8 mouse cellular contexts compared by ENCODE assay signal in genomic region chr2:104494801-104495185, GRCm38 (mm10). TPM values are rescaled to one million over a fixed set of nuclear protein-coding genes. Genes with fewer than 3 reads are reported as not detected.
A peak's percentile ranks its signal among the peaks of the same experiment; 100 is the strongest.
DNase-seq lines count a peak whose midpoint lies in the region; ATAC-seq and TF ChIP-seq lines count a peak whose summit lies in the region.

No protein-coding gene starts in this region.

- H3K4me1 ChIP-seq in hindbrain, embryonic 15.5 days (replicated peaks) = peaks cover 22% of the 10 kb centered on the region
- H3K4me1 ChIP-seq in lung, postnatal 0 days (ENCODE audit: insufficient read depth, low read depth, low read length) = peaks cover 13% of the 10 kb centered on the region; the same call in 1 of the 2 replicates

- H3K9me3 ChIP-seq in hindbrain, embryonic 15.5 days = no peaks in the 10 kb centered on the region
- no peaks in the 10 kb centered on the region for H3K9me3 ChIP-seq in lung, postnatal 0 days (ENCODE audit: low read length)

- WGBS in hindbrain, embryonic 15.5 days = 7% methylated on average over 9 of the region's 9 CpGs
- 6% methylated on average over 9 of the region's 9 CpGs for WGBS in lung, postnatal 0 days

- TF ChIP-seq EP300 in lung, postnatal 0 days (IDR thresholded peaks at IDR 0.05) = peak; percentile 19; the same call in 1 of the 2 replicates

- ATAC-seq in hindbrain, embryonic 15.5 days (ENCODE audit: low FRiP score, low read depth) = no peak
- no peak for ATAC-seq in lung, postnatal 0 days
- no peak for ATAC-seq in CD4-positive, CD25-positive, alpha-beta regulatory T cell, adult 4 months

- H3K27me3 ChIP-seq in hindbrain, embryonic 15.5 days = no peaks in the 10 kb centered on the region
- H3K27me3 ChIP-seq in lung, postnatal 0 days (replicated peaks; ENCODE audit: insufficient read depth, low read length) = no peaks in the 10 kb centered on the region

- H3K4me3 ChIP-seq in hindbrain, embryonic 15.5 days = peak overlapping the region; percentile 77
- peak overlapping the region; percentile 99 for H3K4me3 ChIP-seq in lung, postnatal 0 days (ENCODE audit: low read depth, low read length)

- no peak for TF ChIP-seq CTCF in lung, postnatal 0 days (IDR thresholded peaks at IDR 0.05)

- peak overlapping the region; percentile 64 for H3K4me2 ChIP-seq in hindbrain, embryonic 15.5 days
- peak overlapping the region; percentile 66 for H3K4me2 ChIP-seq in lung, postnatal 0 days (replicated peaks; ENCODE audit: low read depth, low read length)

- peak overlapping the region; percentile 88 for H3K9ac ChIP-seq in hindbrain, embryonic 15.5 days
- peak overlapping the region; percentile 100 for H3K9ac ChIP-seq in lung, postnatal 0 days (replicated peaks; ENCODE audit: low read depth)

- peak; percentile 62 for DNase-seq in cerebellum, adult 11-12 months
- DNase-seq in cerebellum, postnatal 4 days (ENCODE audit: low spot score in 2 of 2) = no peak
- peak; percentile 11 for DNase-seq in retina, postnatal 7 days (ENCODE audit: low read depth, low spot score)
- no peak for DNase-seq in retina, embryonic 14.5 days (ENCODE audit: low spot score)
- DNase-seq in lung, postnatal 0 days (ENCODE audit: low spot score) = no peak
- no peak for DNase-seq in natural killer cell, adult 2 months (ENCODE audit: low spot score in 2 of 2)

- H3K27ac ChIP-seq in hindbrain, embryonic 15.5 days (replicated peaks) = peak overlapping the region; percentile 97
- H3K27ac ChIP-seq in lung, postnatal 0 days (ENCODE audit: low read length) = peak overlapping the region; percentile 100

- H3K36me3 ChIP-seq in hindbrain, embryonic 15.5 days = no peaks in the 10 kb centered on the region
- no peaks in the 10 kb centered on the region for H3K36me3 ChIP-seq in lung, postnatal 0 days (ENCODE audit: insufficient read depth, low read length)

RNA-seq across cellular contexts. Expression of gene Hipk3, which starts 0.5 kb away (rescaled TPM):
- polyA plus RNA-seq in hindbrain, embryonic 15.5 days (2015; fragmentation: Nextera tagmentation; extraction: Ambion mirVana) = 8.1 TPM in 2 replicates
- 17.5 and 18.4 TPM in 2 replicates for polyA plus RNA-seq in lung, postnatal 0 days (2015; fragmentation: Nextera tagmentation; extraction: Ambion mirVana)
- 10 to 100 TPM in 1 of 2 experiments, 1 to 10 TPM in 1; 6.5 to 15.7 TPM for polyA plus RNA-seq in CD4-positive, CD25-positive, alpha-beta regulatory T cell, adult 4 months (2017; shearing (Covaris generic))

Comparison
In these comparisons a context has a peak if more than half of its experiments do, and no peak if none do; other contexts are left out.
1. DNase-seq: peak in cerebellum, adult 11-12 months (single experiment) and retina, postnatal 7 days (single experiment); none in cerebellum, postnatal 4 days (0 of 2), retina, embryonic 14.5 days (single experiment), lung, postnatal 0 days (single experiment) and natural killer cell, adult 2 months (0 of 2).